ENCODE assay signal across 32 mouse cellular contexts in genomic region chr2:135106649-135107048, GRCm38 (mm10).
"Had no signal": no experiment of that assay in that cellular context is flagged by ENCODE, and none has a peak within 500 bp of the region (broad histone marks: within the 10 kb centered on the region; RNA-seq: fewer than 3 reads in every experiment).

No protein-coding gene starts in this region.

- H3K4me2 ChIP-seq: limb, embryonic 12.5 days; limb, embryonic 13.5 days; limb, embryonic 15.5 days; liver, embryonic 11.5 days; liver, embryonic 12.5 days; liver, embryonic 13.5 days; liver, embryonic 15.5 days; lung, embryonic 14.5 days; lung, embryonic 15.5 days; midbrain, embryonic 11.5 days; midbrain, embryonic 12.5 days; midbrain, embryonic 13.5 days; midbrain, embryonic 15.5 days; neural tube, embryonic 12.5 days; neural tube, embryonic 13.5 days had no signal

- H3K4me1 ChIP-seq: limb, embryonic 12.5 days; limb, embryonic 13.5 days; limb, embryonic 15.5 days; liver, embryonic 12.5 days; liver, embryonic 13.5 days; liver, embryonic 15.5 days; lung, embryonic 15.5 days; megakaryocyte, embryonic 14.5 days; midbrain, embryonic 12.5 days; midbrain, embryonic 13.5 days; midbrain, embryonic 15.5 days; neural tube, embryonic 12.5 days had no signal

- H3K27me3 ChIP-seq: limb, embryonic 12.5 days; limb, embryonic 13.5 days; limb, embryonic 15.5 days; liver, embryonic 12.5 days; liver, embryonic 13.5 days; liver, embryonic 15.5 days; lung, embryonic 15.5 days; megakaryocyte, embryonic 14.5 days; midbrain, embryonic 12.5 days; midbrain, embryonic 13.5 days; midbrain, embryonic 15.5 days; neural tube, embryonic 12.5 days; neural tube, embryonic 13.5 days had no signal

- H3K9me3 ChIP-seq: limb, embryonic 10.5 days; limb, embryonic 12.5 days; limb, embryonic 13.5 days; limb, embryonic 15.5 days; liver, embryonic 12.5 days; liver, embryonic 13.5 days; liver, embryonic 15.5 days; lung, embryonic 15.5 days; megakaryocyte, embryonic 14.5 days; midbrain, embryonic 10.5 days; midbrain, embryonic 12.5 days; midbrain, embryonic 13.5 days; midbrain, embryonic 15.5 days; neural tube, embryonic 12.5 days; neural tube, embryonic 13.5 days had no signal

- H3K9ac ChIP-seq: limb, embryonic 12.5 days; limb, embryonic 13.5 days; limb, embryonic 15.5 days; liver, embryonic 12.5 days; liver, embryonic 13.5 days; liver, embryonic 14.5 days; liver, embryonic 15.5 days; liver, postnatal 0 days; lung, embryonic 14.5 days; lung, embryonic 15.5 days; midbrain, embryonic 12.5 days; midbrain, embryonic 13.5 days; midbrain, embryonic 15.5 days; neural tube, embryonic 12.5 days; neural tube, embryonic 13.5 days had no signal

- DNase-seq: left cerebral cortex, postnatal 4 days; liver; liver, embryonic 13.5 days; liver, postnatal 0 days; lung, adult 18-20 months; lung, adult 2 months; lung, embryonic 14.5 days; lung, postnatal 10 days; lung, postnatal 36 days; lung, postnatal 4 days; midbrain, embryonic 14.5 days had no signal

- H3K27ac ChIP-seq: limb, embryonic 10.5 days; limb, embryonic 12.5 days; limb, embryonic 13.5 days; limb, embryonic 15.5 days; liver, embryonic 12.5 days; liver, embryonic 13.5 days; liver, embryonic 14.5 days; liver, embryonic 15.5 days; lung, embryonic 15.5 days; macrophage; midbrain, embryonic 10.5 days; midbrain, embryonic 12.5 days; midbrain, embryonic 13.5 days; midbrain, embryonic 15.5 days; neural tube, embryonic 12.5 days; neural tube, embryonic 13.5 days had no signal

- H3K4me3 ChIP-seq: limb, embryonic 10.5 days; limb, embryonic 12.5 days; limb, embryonic 13.5 days; limb, embryonic 15.5 days; liver, embryonic 12.5 days; liver, embryonic 13.5 days; liver, embryonic 15.5 days; lung, embryonic 15.5 days; megakaryocyte, embryonic 14.5 days; midbrain, embryonic 10.5 days; midbrain, embryonic 12.5 days; midbrain, embryonic 13.5 days; midbrain, embryonic 15.5 days; myocyte; neural tube, embryonic 12.5 days; neural tube, embryonic 13.5 days had no signal

- ATAC-seq: liver, embryonic 12.5 days; liver, postnatal 0 days; lung, postnatal 0 days; midbrain, embryonic 13.5 days; midbrain, embryonic 15.5 days; midbrain, embryonic 16.5 days had no signal

- H3K36me3 ChIP-seq: limb, embryonic 10.5 days; limb, embryonic 12.5 days; limb, embryonic 13.5 days; limb, embryonic 15.5 days; liver, embryonic 12.5 days; liver, embryonic 13.5 days; liver, embryonic 15.5 days; lung, embryonic 15.5 days; midbrain, embryonic 10.5 days; midbrain, embryonic 12.5 days; midbrain, embryonic 13.5 days; midbrain, embryonic 15.5 days; neural tube, embryonic 12.5 days; neural tube, embryonic 13.5 days had no signal
